Mouse (Mus musculus) bone marrow macrophage, adult 2 months (primary cell): ENCODE results near the gene Slc25a36. TPM values are rescaled to one million over a fixed set of nuclear protein-coding genes. Genes with fewer than 3 reads are reported as not detected.

ENCODE experiments used
- H3K27ac ChIP-seq: 2 replicates; pipeline ENCODE4 v1.5.1; 2012; ENCODE audit warnings: low read depth, low read length; ENCODE audit not compliant: insufficient read depth
- H3K4me1 ChIP-seq: 2 replicates; pipeline ENCODE4 v1.6.1; 2012; ENCODE audit warnings: low read length; ENCODE audit not compliant: control insufficient read depth, insufficient read depth
- H3K4me3 ChIP-seq: 2 replicates; pipeline ENCODE4 v1.5.1; 2012; ENCODE audit warnings: mild to moderate bottlenecking, low read length, moderate library complexity; ENCODE audit not compliant: insufficient read depth
- CTCF ChIP-seq: IDR thresholded peaks from 2 replicates; pipeline ENCODE4 v1.5.1; 2012; ENCODE audit warnings: low read depth, mild to moderate bottlenecking, low read length, moderate library complexity
- POLR2A ChIP-seq: IDR thresholded peaks from 2 replicates; pipeline ENCODE4 v1.6.1; 2012; ENCODE audit warnings: mild to moderate bottlenecking, low read depth, low read length, borderline replicate concordance
- polyA plus RNA-seq: library from polyadenylated mRNA; stranded (reverse); fragments of >200 nt; gene quantifications from 2 replicates; pipeline ENCODE4 v1.2.4, GENCODE M21; 2012; ENCODE audit not compliant: missing spikeins, insufficient read depth, insufficient read length

Gene Slc25a36
- polyA plus RNA-seq, 1 experiment, result 116 TPM

DNA sequence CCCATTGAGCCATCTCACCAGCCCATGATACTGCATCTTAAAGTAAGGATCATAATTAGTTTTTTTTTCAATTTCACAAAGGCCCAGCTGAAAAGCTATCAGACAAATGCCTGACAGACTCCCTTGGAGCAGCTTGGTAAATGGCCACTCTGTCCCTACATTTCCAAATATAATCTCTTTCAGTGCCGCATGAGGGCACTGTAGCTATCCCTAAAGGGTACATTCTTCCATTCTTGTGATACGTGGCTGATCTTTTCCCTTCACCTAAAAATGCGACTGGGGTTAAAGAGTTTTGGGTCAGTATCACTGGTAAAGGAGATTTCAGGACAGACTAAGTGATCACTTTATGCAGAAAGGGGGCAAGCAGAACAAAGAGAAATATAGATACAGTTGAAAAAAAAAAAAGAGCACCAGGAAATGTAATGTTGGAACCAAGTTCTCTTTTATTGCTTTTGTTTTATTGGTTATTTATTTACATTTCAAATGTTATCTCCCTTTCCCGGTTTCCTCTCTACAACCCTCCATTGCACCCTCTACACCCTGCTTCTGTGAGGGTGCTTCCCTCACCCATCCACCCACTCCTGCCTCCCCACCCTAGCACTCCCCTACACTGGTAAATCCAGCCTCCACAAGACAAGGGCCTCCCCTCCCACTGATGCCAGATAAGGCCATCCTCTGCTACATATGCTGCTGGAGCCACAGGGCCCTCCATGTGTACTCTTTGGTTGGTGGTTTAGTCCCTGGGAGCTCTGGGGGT is 29.7 kb downstream of the Slc25a36 start:
- TF ChIP-seq CTCF, result no peak
- TF ChIP-seq POLR2A, result no peak
- no peak overlapping the region for H3K27ac ChIP-seq
- no peak overlapping the region for H3K4me3 ChIP-seq
- H3K4me1 ChIP-seq, result no peaks in the 10 kb centered on the region

GRCm38 (mm10) chr9:97069911-97070310 is 41.0 kb downstream of the Slc25a36 start:
- H3K4me1 ChIP-seq, result peaks cover 3% of the 10 kb centered on the region; the same call in 1 of the 2 replicates
- no peak overlapping the region for H3K4me3 ChIP-seq
- TF ChIP-seq POLR2A (no peak), CTCF (no peak)
- H3K27ac ChIP-seq, result no peak overlapping the region

- no peak overlapping the region for H3K4me3 ChIP-seq
- no peak overlapping the region for H3K27ac ChIP-seq
- peaks cover 3% of the 10 kb centered on the region; the same call in 1 of the 2 replicates for H3K4me1 ChIP-seq
- TF ChIP-seq CTCF (no peak), POLR2A (no peak)
Measured at GRCm38 (mm10) chr9:97069466-97069865, 41.5 kb downstream of the Slc25a36 start.

GRCm38 (mm10) chr9:97068201-97069095 is 42.5 kb downstream of the Slc25a36 start:
- H3K4me1 ChIP-seq, result peaks cover 3% of the 10 kb centered on the region; the same call in 1 of the 2 replicates
- TF ChIP-seq CTCF (no peak), POLR2A (no peak)
- no peak overlapping the region for H3K4me3 ChIP-seq
- no peak overlapping the region for H3K27ac ChIP-seq

DNA sequence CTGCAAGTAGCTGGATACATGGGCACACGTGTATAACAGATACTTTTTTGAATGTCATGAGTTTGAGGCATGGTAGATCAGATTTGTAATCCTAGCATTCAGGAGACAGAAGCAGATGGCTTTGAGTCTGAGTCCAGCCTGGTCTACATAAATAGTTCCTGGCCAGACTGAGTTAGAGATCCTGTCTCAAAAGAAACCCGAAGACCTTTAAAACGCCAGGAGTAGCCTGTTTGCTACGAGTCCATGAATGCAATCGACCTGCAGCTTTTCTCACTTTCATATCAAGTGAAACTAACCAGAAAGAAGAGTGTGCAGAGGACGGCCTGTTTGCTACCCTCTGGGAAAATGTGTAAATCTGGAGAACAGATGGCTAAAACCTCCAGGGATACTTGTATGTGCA is 43.2 kb downstream of the Slc25a36 start:
- TF ChIP-seq CTCF, result no peak
- TF ChIP-seq POLR2A, result no peak

GRCm38 (mm10) chr9:97065885-97066284 is 45.1 kb downstream of the Slc25a36 start:
- peaks cover 3% of the 10 kb centered on the region; the same call in 1 of the 2 replicates for H3K4me1 ChIP-seq
- no peak overlapping the region for H3K27ac ChIP-seq
- H3K4me3 ChIP-seq, result no peak overlapping the region
- TF ChIP-seq CTCF (no peak), POLR2A (no peak)

More for the DNA sequence above, 43.2 kb downstream of the Slc25a36 start:
- Histone ChIP-seq H3K4me3 (no peak overlapping the region), H3K4me1 (peaks cover 3% of the 10 kb centered on the region; the same call in 1 of the 2 replicates), H3K27ac (no peak overlapping the region)

DNA sequence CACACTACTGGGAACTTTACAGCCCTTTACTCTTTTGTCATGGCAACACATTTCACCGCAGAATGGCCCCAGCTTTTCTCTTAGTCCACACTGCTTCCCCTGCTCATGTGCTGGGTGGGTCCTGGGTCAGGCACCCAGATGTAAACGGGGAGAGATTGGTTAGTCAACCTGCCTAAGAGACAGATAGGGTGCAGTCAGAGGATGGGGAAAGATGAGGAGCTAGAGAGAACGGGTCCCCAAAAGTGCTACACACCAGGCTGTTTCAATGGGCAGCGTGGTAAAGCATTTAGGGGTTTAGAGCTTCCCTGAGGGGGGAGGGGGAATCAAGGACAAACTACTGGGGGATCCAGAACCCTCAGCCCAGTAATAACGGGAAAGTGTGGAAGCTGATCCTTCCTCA is 45.7 kb downstream of the Slc25a36 start:
- Histone ChIP-seq H3K4me3 (no peak overlapping the region), H3K27ac (no peak overlapping the region), H3K4me1 (peaks cover 3% of the 10 kb centered on the region; the same call in 1 of the 2 replicates)
- TF ChIP-seq CTCF (no peak), POLR2A (no peak)

DNA sequence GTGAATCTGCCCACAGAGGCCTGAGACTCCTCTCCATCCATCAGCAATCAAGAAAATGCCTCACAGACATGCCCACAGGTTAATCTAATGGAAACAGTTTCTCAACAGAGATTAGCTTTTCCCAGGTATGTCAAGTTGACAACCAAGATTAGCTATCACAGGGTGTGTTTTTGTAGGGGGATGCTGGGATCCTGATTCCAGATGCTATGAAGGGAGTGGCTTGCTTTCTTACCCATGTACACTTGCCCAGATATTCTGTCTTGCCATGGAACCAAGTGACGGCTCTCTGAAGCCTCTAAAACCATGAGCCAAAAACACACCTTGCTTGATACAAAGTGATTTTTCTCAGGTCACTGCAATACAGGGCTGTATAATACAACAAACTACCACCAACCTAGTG is 46.8 kb downstream of the Slc25a36 start:
- Histone ChIP-seq H3K27ac (no peak overlapping the region), H3K4me1 (peaks cover 3% of the 10 kb centered on the region; the same call in 1 of the 2 replicates), H3K4me3 (no peak overlapping the region)
- TF ChIP-seq POLR2A (no peak), CTCF (no peak)

- H3K4me3 ChIP-seq, result no peak overlapping the region
- H3K27ac ChIP-seq, result no peak overlapping the region
- no peak for TF ChIP-seq CTCF
- TF ChIP-seq POLR2A, result no peak
- no peaks in the 10 kb centered on the region; the same call in 1 of the 2 replicates for H3K4me1 ChIP-seq
Measured at GRCm38 (mm10) chr9:97061696-97062095, 49.3 kb downstream of the Slc25a36 start.
